Mouse (Mus musculus): ENCODE results near the gene F2r. TPM values are rescaled to one million over a fixed set of nuclear protein-coding genes. Genes with fewer than 3 reads are reported as not detected.

The F2r gene
- polyA plus RNA-seq, 1 experiment from 2014 or later = 85.6 TPM

GRCm38 (mm10) chr13:95583237-95584189 lies 34.8 kb downstream of the F2r start:
- Histone ChIP-seq H3K27me3 (ENCODE audit: insufficient read depth, low read length) (no peaks in the 10 kb centered on the region), H3K9me3 (replicated peaks; ENCODE audit: low read length) (no peaks in the 10 kb centered on the region), H3K9ac (ENCODE audit: low read depth, low read length) (no peak overlapping the region), H3K4me2 (ENCODE audit: low read length) (no peak overlapping the region), H3K4me1 (replicated peaks; ENCODE audit: insufficient read depth, low read length) (no peaks in the 10 kb centered on the region), H3K36me3 (ENCODE audit: insufficient read depth, low read length) (no peaks in the 10 kb centered on the region), H3K27ac (no peak overlapping the region), H3K4me3 (replicated peaks; ENCODE audit: low read depth, low read length) (no peak overlapping the region)
- no peak for TF ChIP-seq CTCF (IDR thresholded peaks at IDR 0.05; ENCODE audit: low read depth)
- 76% methylated on average over 19 of the region's 19 CpGs for WGBS
- DNase-seq (ENCODE audit: low spot score) (no peak), ATAC-seq (replicated peaks; ENCODE audit: low FRiP score, low read depth) (peak; percentile 57; the same call in 1 of the 2 replicates)

- Histone ChIP-seq H3K4me2 (ENCODE audit: low read length) (no peak overlapping the region), H3K36me3 (ENCODE audit: insufficient read depth, low read length) (no peaks in the 10 kb centered on the region), H3K4me1 (replicated peaks; ENCODE audit: insufficient read depth, low read length) (no peaks in the 10 kb centered on the region), H3K9ac (ENCODE audit: low read depth, low read length) (no peak overlapping the region), H3K9me3 (replicated peaks; ENCODE audit: low read length) (no peaks in the 10 kb centered on the region), H3K27me3 (ENCODE audit: insufficient read depth, low read length) (no peaks in the 10 kb centered on the region), H3K27ac (no peak overlapping the region), H3K4me3 (replicated peaks; ENCODE audit: low read depth, low read length) (no peak overlapping the region)
- DNase-seq (ENCODE audit: low spot score) (no peak), ATAC-seq (replicated peaks; ENCODE audit: low FRiP score, low read depth) (no peak)
- no peak for TF ChIP-seq CTCF (IDR thresholded peaks at IDR 0.05; ENCODE audit: low read depth)
- 43% methylated on average over 1 of the region's 1 CpGs for WGBS
These were observed 36.4 kb downstream of the F2r start for GRCm38 (mm10) chr13:95581850-95582249.

- Histone ChIP-seq H3K9me3 (replicated peaks; ENCODE audit: low read length) (no peaks in the 10 kb centered on the region), H3K27me3 (ENCODE audit: insufficient read depth, low read length) (no peaks in the 10 kb centered on the region), H3K9ac (ENCODE audit: low read depth, low read length) (no peak overlapping the region), H3K36me3 (ENCODE audit: insufficient read depth, low read length) (no peaks in the 10 kb centered on the region), H3K4me2 (ENCODE audit: low read length) (no peak overlapping the region), H3K27ac (no peak overlapping the region), H3K4me1 (replicated peaks; ENCODE audit: insufficient read depth, low read length) (no peaks in the 10 kb centered on the region), H3K4me3 (replicated peaks; ENCODE audit: low read depth, low read length) (no peak overlapping the region)
- no peak for DNase-seq (ENCODE audit: low spot score)
- 84% methylated on average over 5 of the region's 5 CpGs for WGBS
- ATAC-seq (replicated peaks; ENCODE audit: low FRiP score, low read depth) = no peak
- no peak for TF ChIP-seq CTCF (IDR thresholded peaks at IDR 0.05; ENCODE audit: low read depth)
These were observed 40.1 kb downstream of the F2r start for GRCm38 (mm10) chr13:95578016-95578697.

GRCm38 (mm10) chr13:95570877-95571276 lies 47.4 kb downstream of the F2r start:
- H3K4me2 ChIP-seq (ENCODE audit: low read length) = no peak overlapping the region
- no peaks in the 10 kb centered on the region for H3K9me3 ChIP-seq (replicated peaks; ENCODE audit: low read length)
- ATAC-seq (replicated peaks; ENCODE audit: low FRiP score, low read depth) (no peak), DNase-seq (ENCODE audit: low spot score) (no peak)
- no peaks in the 10 kb centered on the region for H3K4me1 ChIP-seq (replicated peaks; ENCODE audit: insufficient read depth, low read length)
- WGBS = 94% methylated on average over 4 of the region's 4 CpGs
- H3K9ac ChIP-seq (ENCODE audit: low read depth, low read length) = no peak overlapping the region
- H3K4me3 ChIP-seq (replicated peaks; ENCODE audit: low read depth, low read length) = no peak overlapping the region
- no peak overlapping the region for H3K27ac ChIP-seq
- TF ChIP-seq CTCF (IDR thresholded peaks at IDR 0.05; ENCODE audit: low read depth) = no peak
- no peaks in the 10 kb centered on the region for H3K27me3 ChIP-seq (ENCODE audit: insufficient read depth, low read length)
- H3K36me3 ChIP-seq (ENCODE audit: insufficient read depth, low read length) = no peaks in the 10 kb centered on the region

- Histone ChIP-seq H3K4me3 (replicated peaks; ENCODE audit: low read depth, low read length) (no peak overlapping the region), H3K4me1 (replicated peaks; ENCODE audit: insufficient read depth, low read length) (no peaks in the 10 kb centered on the region), H3K9me3 (replicated peaks; ENCODE audit: low read length) (no peaks in the 10 kb centered on the region), H3K27me3 (ENCODE audit: insufficient read depth, low read length) (no peaks in the 10 kb centered on the region), H3K27ac (no peak overlapping the region), H3K9ac (ENCODE audit: low read depth, low read length) (no peak overlapping the region), H3K4me2 (ENCODE audit: low read length) (no peak overlapping the region), H3K36me3 (ENCODE audit: insufficient read depth, low read length) (no peaks in the 10 kb centered on the region)
- DNase-seq (ENCODE audit: low spot score) = no peak
- no peak for ATAC-seq (replicated peaks; ENCODE audit: low FRiP score, low read depth)
- TF ChIP-seq CTCF (IDR thresholded peaks at IDR 0.05; ENCODE audit: low read depth) = no peak
These were observed 49.0 kb downstream of the F2r start for GRCm38 (mm10) chr13:95569326-95569725.

GRCm38 (mm10) chr13:95568336-95568735 lies 50.0 kb downstream of the F2r start:
- no peak for TF ChIP-seq CTCF (IDR thresholded peaks at IDR 0.05; ENCODE audit: low read depth)
- no peaks in the 10 kb centered on the region for H3K4me1 ChIP-seq (replicated peaks; ENCODE audit: insufficient read depth, low read length)
- H3K27me3 ChIP-seq (ENCODE audit: insufficient read depth, low read length) = no peaks in the 10 kb centered on the region
- DNase-seq (ENCODE audit: low spot score) (no peak), ATAC-seq (replicated peaks; ENCODE audit: low FRiP score, low read depth) (no peak)
- no peak overlapping the region for H3K4me3 ChIP-seq (replicated peaks; ENCODE audit: low read depth, low read length)
- no peaks in the 10 kb centered on the region for H3K9me3 ChIP-seq (replicated peaks; ENCODE audit: low read length)
- no peak overlapping the region for H3K9ac ChIP-seq (ENCODE audit: low read depth, low read length)
- WGBS = 98% methylated on average over 3 of the region's 3 CpGs
- no peak overlapping the region for H3K27ac ChIP-seq
- no peaks in the 10 kb centered on the region for H3K36me3 ChIP-seq (ENCODE audit: insufficient read depth, low read length)
- H3K4me2 ChIP-seq (ENCODE audit: low read length) = no peak overlapping the region
